ENCODE assay signal across 8 mouse cellular contexts in the genomic region with DNA sequence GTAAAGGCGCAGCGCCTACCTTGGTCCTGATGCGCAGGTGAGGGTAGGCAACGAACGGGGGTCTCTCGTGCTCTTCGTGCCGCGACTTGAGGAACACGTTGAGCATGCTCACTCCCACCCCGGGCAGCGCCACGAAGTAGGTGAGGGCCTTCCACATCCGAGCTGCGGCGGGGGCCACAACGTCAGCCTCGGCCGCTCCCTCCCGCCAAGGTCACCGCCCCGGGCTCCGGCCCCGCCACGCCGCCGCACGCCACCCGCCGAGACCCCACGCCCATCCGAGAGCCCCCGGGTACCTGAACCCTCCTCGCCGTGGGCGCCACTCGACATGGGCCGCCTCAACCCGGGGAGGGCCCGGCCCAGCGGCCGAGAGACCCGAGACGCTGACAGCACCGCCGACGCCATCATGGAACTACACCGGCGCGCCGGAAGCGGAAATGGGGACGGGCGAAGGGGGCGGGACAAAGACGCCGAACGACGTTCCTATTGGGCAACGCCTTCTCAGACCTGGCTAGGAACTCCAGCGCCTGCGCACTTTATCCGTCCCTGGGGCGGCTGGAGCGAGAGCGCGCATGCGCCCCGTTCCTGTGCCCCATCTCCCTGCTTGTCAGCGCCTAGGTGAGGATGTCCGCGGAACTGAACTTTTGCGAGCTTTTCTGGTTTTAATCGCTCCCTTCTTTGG. TPM values are rescaled to one million over a fixed set of nuclear protein-coding genes. Genes with fewer than 3 reads are reported as not detected.
DNase-seq lines count a peak whose midpoint lies in the region; ATAC-seq and TF ChIP-seq lines count a peak whose summit lies in the region.

Gene Cox6a1 (minus strand): TSS at position 436 of the 679 bp plus-strand sequence.

- peak; percentile 99 for DNase-seq in ZHBTc4 (ENCODE audit: low read depth, low spot score)
- peak; percentile 99 for DNase-seq in gastrocnemius, adult 2 months
- peak; percentile 99 for DNase-seq in hindbrain, postnatal 0 days (ENCODE audit: low spot score)
- peak; percentile 98 to 99 for DNase-seq in left cerebral cortex, adult 2 months (ENCODE audit: extremely low spot score in 1 of 2, low spot score in 2 of 2)
- DNase-seq in right cerebral cortex, adult 2 months (ENCODE audit: low spot score in 2 of 2) = peak; percentile 98 to 99
- peak; percentile 98 for DNase-seq in urinary bladder, postnatal 14 days (ENCODE audit: low spot score)

- peak within 1 kb of the TSS; percentile 72 for H3K9ac ChIP-seq in hindbrain, postnatal 0 days (replicated peaks; ENCODE audit: low read length)

- H3K4me1 ChIP-seq in hindbrain, postnatal 0 days (ENCODE audit: insufficient read depth, low read length) = peaks cover 6% of the 10 kb centered on the region

- H3K27ac ChIP-seq in gastrocnemius, adult 2 months = peak within 1 kb of the TSS; percentile 98
- peak within 1 kb of the TSS; percentile 76 for H3K27ac ChIP-seq in hindbrain, postnatal 0 days
- H3K27ac ChIP-seq in left cerebral cortex, adult 2 months = peak within 1 kb of the TSS; percentile 91

- WGBS in hindbrain, postnatal 0 days = under 1% methylated on average over 72 of the region's 74 CpGs

- H3K9me3 ChIP-seq in hindbrain, postnatal 0 days (ENCODE audit: low read length) = no peaks in the 10 kb centered on the region

- H3K4me2 ChIP-seq in hindbrain, postnatal 0 days (ENCODE audit: low read depth, low read length) = peak within 1 kb of the TSS; percentile 86

- H3K36me3 ChIP-seq in hindbrain, postnatal 0 days (ENCODE audit: insufficient read depth, low read length) = peaks cover 20% of the 10 kb centered on the region

- H3K27me3 ChIP-seq in hindbrain, postnatal 0 days (ENCODE audit: insufficient read depth, low read length) = no peaks in the 10 kb centered on the region

- intact Hi-C loops in gastrocnemius, adult 2 months (cut with DNase I) = loop anchor here (2.0 to 5.0 kb wide), 2 partner anchors 48 to 161 kb away; partner anchors contain the start of gene Dynll1
- intact Hi-C loops in left cerebral cortex, adult 2 months (cut with DNase I) = loop anchor here (2.0 kb wide), 1 partner anchor 48 kb away; the partner anchor contains the start of gene Dynll1

- peak; percentile 89 for ATAC-seq in common myeloid progenitor, adult 5-6 weeks (replicated peaks; ENCODE audit: low read depth, poor library complexity, severe bottlenecking)
- ATAC-seq in hindbrain, postnatal 0 days = peak; percentile 97
- peak; percentile 95 for ATAC-seq in megakaryocyte, adult 5-6 weeks (ENCODE audit: poor library complexity, severe bottlenecking)

- peak within 1 kb of the TSS; percentile 96 for H3K4me3 ChIP-seq in gastrocnemius, adult 2 months
- peak within 1 kb of the TSS; percentile 80 for H3K4me3 ChIP-seq in hindbrain, postnatal 0 days (ENCODE audit: low read length)
- peak within 1 kb of the TSS; percentile 89 for H3K4me3 ChIP-seq in left cerebral cortex, adult 2 months

- TF ChIP-seq CTCF in gastrocnemius, adult 2 months (IDR thresholded peaks at IDR 0.05) = peak; percentile 9; the same call in 1 of the 2 replicates
- TF ChIP-seq CTCF in hindbrain, postnatal 0 days (IDR thresholded peaks at IDR 0.05; ENCODE audit: low read depth) = peak; percentile 55
- peak; percentile 23 for TF ChIP-seq CTCF in left cerebral cortex, adult 2 months (IDR thresholded peaks at IDR 0.05)

RNA-seq across cellular contexts. Expression of gene Cox6a1, which starts in this region (rescaled TPM):
- total RNA-seq in common myeloid progenitor, adult 5-6 weeks (2017) = 79.8 and 95.6 TPM in 2 replicates
- 10 to 100 TPM; 38.7 to 60.9 TPM for total RNA-seq in gastrocnemius, adult 2 months (2021)
- 1,147 and 1,391 TPM in 2 replicates for total RNA-seq in hindbrain, postnatal 0 days (2014; rRNA removed)
- polyA plus RNA-seq in hindbrain, postnatal 0 days (2015; fragmentation: Nextera tagmentation; extraction: Ambion mirVana) = 1,694 and 1,700 TPM in 2 replicates
- 100 to 1,000 TPM; 701 to 719 TPM for total RNA-seq in left cerebral cortex, adult 2 months (2021)
- total RNA-seq in megakaryocyte, adult 5-6 weeks (2015) = 321 and 340 TPM in 2 replicates
- total RNA-seq in megakaryocyte, adult 5-6 weeks (2017) = 78.5 and 107 TPM in 2 replicates

Comparison
In these comparisons a context has a peak if more than half of its experiments do, and no peak if none do; other contexts are left out.
1. Peak in every context shown above with its lines: DNase-seq, ATAC-seq, H3K4me3 ChIP-seq and H3K27ac ChIP-seq.